Mouse (Mus musculus) left cerebral cortex, adult 8-10 months (tissue): ENCODE measurements around the gene Tmem179b. TPM values are rescaled to one million over a fixed set of nuclear protein-coding genes. Genes with fewer than 3 reads are reported as not detected.

ENCODE experiments used
- DNase-seq, 2 experiments: peaks; one replicate each; pipeline ENCODE4 v3.0.0; 2022; ENCODE audit warnings: low spot score in 2 of 2
- total RNA-seq, 4 experiments: library from RNA; stranded (reverse); gene quantifications; 2 replicates each; pipeline ENCODE4 v1.2.4; 2022

The Tmem179b gene
- 10 to 100 TPM; 11.3 to 14.6 (median 12.4) TPM for total RNA-seq

DNA sequence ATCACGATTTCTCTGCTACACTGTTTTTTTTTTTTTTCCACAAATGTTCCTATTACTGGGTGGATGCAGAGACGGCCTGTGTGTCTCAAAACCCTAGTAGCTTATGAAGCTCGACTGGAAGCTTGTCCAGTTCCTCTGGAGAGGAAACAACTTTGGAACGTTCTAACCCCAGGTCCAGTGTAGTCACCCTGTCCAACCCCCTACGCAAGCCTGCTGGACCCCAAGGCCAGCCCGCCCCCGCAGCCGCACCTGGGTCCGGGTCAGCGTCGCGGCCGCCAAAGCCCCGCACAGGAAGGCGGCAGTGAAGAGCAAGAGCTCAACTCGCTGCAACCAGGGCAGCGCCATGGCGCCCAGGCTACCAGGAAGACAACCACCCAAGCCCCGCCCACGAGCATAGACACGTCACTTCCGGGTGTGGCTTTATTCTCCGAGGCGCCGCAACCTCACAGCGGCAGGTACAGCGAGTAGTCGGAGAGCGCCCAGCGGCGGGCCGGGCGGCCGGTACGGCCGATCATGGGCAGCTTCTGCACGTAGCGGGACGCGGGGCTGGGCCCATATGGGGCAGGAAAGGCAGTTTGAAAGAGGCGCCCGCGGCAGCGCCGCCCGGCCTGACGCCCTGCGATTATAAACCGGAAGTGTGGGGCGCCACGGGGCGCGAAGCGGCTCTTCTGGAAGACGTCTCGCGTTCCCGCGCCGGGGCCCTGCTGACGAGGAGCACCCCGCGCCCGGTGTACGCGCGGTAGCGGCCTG is at the start of gene Tmem179b:
Gene Tmem179b (minus strand): TSS at position 382 of the 750 bp plus-strand sequence.
- peak; percentile 94 to 97 for DNase-seq

DNA sequence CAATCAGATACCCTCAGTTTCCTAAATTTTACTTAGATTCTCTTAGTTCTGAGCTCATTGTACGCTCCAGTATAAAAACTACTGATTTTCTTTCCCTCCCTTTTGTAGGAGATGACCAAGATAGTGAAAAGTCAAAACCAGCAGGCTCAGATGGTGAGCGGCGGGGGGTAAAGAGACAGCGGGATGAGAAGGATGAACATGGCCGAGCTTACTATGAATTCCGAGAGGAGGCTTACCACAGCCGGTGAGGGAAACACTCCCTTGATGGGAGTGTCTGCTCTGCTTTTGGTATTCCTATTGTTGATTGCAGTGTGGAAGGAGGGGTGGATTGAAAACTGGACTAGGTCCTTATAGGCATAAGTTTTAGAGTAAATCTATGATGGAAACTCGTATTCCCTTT is 48.4 kb upstream of the Tmem179b start:
- no peak for DNase-seq

DNA sequence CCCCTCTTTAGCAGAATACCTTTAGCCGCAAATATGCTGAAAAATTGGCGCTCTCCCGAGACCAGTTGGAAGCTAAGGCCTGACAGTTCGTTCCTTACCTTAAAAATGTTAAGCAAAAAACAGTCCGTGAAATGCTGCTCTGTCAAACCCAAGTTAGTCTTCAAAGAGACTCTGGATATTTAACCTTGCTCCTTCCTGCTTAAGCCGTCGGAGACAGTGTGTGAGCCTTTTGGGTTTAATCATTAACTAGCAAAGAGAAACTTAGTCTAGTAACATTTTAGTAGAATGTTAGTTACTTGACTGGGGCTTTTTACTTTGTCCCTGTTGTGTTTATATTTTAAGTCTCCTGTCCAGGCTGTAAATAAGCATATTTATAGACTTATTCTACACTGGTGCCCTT is 46.9 kb upstream of the Tmem179b start:
- DNase-seq, result no peak

- peak in 1 of 2 experiments; percentile 52 for DNase-seq
Measured at GRCm38 (mm10) chr19:8820424-8820956, 46.2 kb upstream of the Tmem179b start.

DNA sequence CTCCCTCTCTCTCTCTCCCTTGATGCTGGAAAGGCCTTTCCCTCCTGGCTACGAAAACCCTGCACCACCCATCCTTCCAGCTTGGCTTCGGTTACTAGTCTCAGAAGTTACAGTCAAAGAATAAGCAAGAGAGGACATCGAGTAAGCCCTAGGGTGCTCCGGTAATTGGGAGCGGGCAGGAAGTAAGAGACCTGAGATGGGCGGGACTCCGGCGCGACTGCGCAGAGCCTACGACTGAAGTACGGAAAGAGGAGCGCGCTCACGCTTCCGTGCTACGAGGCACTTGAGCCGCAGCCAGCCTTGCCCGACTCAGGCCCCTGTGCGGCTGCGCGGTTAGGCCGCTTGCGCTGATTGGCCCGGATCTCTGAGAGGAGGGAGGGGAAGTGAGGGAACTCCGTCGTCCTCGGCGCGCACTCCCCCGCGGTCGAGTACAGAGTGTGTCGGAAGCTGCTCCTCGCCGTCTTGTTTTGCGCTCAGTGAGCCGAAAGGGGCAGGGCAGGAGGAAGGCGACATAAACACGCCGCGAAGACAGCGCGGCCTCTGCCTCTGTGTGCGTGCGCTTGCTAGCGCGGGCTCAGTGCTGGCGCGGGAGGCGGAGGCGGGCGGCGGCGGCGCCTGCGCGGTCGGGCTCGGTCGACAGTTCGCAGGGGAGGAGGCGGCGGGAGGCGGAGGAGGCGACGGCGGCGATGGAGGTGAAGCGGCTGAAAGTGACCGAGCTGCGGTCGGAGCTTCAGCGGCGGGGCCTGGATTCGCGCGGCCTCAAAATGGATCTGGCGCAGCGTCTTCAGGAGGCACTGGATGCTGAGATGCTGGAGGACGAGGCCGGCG is 45.5 kb upstream of the Tmem179b start, which contains the start of gene Hnrnpul2:
Gene Hnrnpul2 (plus strand): TSS at position 415 of the 828 bp plus-strand sequence.
- peak; percentile 96 to 99 for DNase-seq

GRCm38 (mm10) chr19:8818801-8819595 is 44.7 kb upstream of the Tmem179b start, which contains the start of gene Ttc9c:
TSS of gene Ttc9c (minus strand) at chr19:8819333.
- DNase-seq, result peak; percentile 94 to 99

DNA sequence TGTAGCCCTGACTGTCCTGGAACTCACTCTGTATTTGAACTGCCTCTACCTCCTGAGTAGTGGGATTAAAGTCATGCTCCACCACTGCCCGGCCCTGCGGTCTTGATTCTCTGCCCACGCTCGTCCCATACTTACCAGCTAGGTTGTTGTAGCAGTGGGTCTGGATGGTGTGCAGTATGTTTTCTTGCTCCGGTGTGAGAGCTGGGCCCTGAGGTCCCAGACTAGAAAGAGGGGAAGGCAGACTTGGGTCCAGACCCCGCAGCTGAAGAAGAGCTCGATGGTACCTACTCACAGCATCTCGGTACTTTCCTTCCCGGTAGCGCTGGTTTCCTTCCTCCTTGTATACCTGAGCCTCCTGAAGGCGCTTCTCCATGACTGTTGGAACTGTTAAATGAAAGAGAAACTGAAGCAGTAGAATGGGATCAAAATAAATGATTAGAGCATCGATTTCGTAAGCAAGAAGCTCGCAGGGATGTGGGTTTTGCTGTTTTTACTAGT is 44.1 kb upstream of the Tmem179b start:
- DNase-seq, result no peak

- DNase-seq, result no peak
Measured at GRCm38 (mm10) chr19:8817001-8817400, 42.7 kb upstream of the Tmem179b start.

DNA sequence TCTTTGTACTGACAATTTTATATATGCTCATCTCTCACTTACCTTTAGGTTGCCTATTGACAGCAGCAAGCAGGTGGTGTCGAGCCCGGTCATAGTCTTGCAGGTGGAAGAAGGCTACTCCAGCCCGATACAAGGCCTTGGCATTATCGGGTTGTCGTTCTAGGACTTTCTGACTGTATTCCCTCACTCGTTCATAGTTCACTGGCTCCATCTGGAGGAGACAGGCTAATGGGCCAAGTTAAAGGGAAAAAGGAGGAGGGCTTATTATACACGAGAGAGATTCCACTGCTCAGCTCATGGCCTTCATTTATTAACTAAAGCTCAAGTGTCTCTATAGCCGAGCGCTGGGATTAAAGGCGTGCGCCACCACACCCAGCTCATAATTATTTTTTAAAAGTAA is 41.5 kb upstream of the Tmem179b start:
- DNase-seq, result no peak

- no peak for DNase-seq
Measured at GRCm38 (mm10) chr19:8806810-8807209, 32.5 kb upstream of the Tmem179b start.

GRCm38 (mm10) chr19:8803879-8804660 is 29.8 kb upstream of the Tmem179b start:
- DNase-seq, result no peak

DNA sequence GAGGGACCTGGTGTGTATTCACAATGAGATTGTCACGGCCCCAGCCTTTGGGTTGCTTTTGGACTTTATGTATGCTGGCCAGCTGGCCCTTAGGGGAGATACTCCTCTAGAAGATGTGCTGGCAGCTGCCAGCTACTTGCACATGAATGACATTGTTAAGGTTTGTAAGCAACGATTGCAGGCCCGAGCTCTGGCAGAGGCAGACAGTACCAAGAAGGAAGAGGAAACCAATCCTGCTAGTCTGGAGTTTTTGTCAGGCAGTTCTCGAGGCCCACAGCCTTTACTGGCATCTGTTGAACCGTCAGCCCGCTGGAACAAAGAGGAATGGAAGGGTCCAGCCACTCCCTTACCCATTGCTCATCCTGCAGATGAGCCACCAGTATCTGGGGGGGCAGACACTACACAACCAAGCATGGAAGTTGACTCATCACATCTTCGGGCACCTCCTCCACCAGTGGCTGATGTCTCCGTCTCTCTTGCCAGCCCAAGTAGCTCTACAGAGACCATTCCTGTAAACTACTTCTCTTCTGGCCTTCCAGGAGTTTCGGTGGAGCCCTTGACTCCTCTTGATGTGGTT is 29.0 kb upstream of the Tmem179b start:
- DNase-seq, result no peak

GRCm38 (mm10) chr19:8802130-8802821 is 28.0 kb upstream of the Tmem179b start, which contains the start of gene Zbtb3:
TSS of gene Zbtb3 (plus strand) at chr19:8802555.
- peak; percentile 86 to 98 for DNase-seq

DNA sequence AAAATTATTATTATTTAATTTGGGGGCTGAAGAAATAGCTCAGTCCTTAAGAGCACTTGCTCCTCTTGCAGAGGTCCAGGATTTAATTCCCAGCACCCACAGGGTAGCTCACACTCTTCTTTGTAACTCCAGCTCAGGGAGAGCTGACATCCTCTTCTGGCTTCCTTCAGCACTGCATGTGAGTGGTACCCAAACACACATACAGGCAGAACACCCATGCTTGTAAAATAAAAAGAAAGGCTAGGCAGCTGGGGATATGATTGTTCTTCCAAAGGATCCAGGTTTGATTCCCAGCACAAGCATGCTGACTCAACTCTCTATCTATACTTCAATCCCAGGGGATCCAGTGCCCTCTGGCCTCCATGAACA is 24.7 kb upstream of the Tmem179b start:
- no peak for DNase-seq

GRCm38 (mm10) chr19:8798264-8798946 is 24.1 kb upstream of the Tmem179b start, which contains the start of gene Polr2g:
TSS of gene Polr2g (minus strand) at chr19:8798577.
- DNase-seq, result peak; percentile 68 to 94

DNA sequence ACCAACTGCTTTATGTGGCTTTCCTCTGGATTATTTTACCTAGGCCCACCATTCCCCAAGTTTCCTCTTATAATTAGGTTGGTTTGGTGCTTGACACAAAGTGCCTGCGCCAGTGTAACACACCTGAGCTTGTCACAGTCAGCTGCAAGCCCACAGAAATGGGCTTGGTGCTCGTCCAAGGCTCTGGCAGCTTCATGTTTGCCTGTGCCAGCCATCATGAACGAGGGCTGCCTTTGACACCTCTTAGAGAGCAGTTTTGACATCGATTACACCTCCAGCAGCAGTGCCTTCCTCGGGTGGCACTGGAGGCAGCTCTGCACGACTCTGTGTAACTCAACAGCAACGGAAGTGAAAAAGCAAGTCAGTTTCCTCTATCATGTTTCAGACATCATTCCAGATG is 15.9 kb upstream of the Tmem179b start:
- DNase-seq, result no peak

DNA sequence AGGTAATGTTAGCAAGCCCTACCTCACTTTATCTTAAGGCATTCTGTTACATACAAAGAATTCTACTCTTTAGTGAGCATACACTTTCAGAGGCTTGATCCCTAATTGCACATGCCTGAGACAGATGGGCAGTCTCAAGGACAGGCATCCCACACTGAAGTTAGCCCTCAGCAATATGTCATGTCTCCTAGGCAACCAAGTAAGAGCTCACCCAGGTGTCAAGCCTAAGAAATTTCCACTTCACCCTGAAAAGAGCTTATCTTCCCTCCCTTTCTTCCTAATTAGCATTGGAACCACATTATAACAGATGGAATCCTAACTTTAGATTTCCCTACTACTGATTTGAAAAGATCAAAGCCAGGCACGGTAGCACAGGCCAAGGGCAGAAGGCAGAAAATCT is 14.9 kb upstream of the Tmem179b start:
- DNase-seq, result no peak

DNA sequence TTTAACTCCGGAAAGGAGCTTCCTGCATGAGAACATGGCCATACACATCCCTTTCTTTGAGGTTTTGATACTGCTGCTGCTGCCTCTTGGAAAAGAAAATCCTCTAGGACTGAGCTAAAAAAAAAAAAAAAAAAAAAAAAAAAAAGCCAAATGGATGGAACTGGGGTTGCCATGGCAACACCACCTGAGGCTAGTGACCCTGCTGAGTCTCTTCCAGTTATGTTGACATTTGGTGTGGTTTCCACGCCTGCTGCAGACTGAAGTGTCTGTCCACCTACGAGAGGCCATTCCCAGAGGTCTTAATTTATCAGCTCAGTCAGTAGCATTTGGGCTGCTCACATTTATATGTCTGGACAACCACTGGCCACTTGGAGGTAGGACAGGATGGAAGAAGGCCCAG is 14.3 kb upstream of the Tmem179b start:
- no peak for DNase-seq
